Mouse (Mus musculus): Measurements from ENCODE around the gene Klrb1.
A peak's percentile ranks its signal among the peaks of the same experiment; 100 is the strongest.

GRCm38 (mm10) chr6:128760416-128761143 lies 37.7 kb upstream of the Klrb1 start:
- TF ChIP-seq CTCF (IDR thresholded peaks at IDR 0.05; ENCODE audit: borderline replicate concordance, insufficient read depth, low read depth, low read length) (peak; percentile 70), POLR2A (IDR thresholded peaks at IDR 0.05; ENCODE audit: borderline replicate concordance, insufficient read depth, low read length) (peak; percentile 75; the same call in 1 of the 2 replicates)

Data from cerebellum, adult 2 months (tissue).